Mouse (Mus musculus) forebrain, postnatal 0 days (tissue): ENCODE results near the gene Mia2. TPM values are rescaled to one million over a fixed set of nuclear protein-coding genes. Genes with fewer than 3 reads are reported as not detected.

Experiments used
- ATAC-seq: fragments of 200-750 bp; cut with Nextera tagmentation; 2 replicates; pipeline ENCODE4 v1.8.0; 2017; ENCODE audit warnings: mild to moderate bottlenecking, moderate library complexity
- DNase-seq: peaks from one replicate; pipeline ENCODE4 v3.0.0-alpha.2; 2015
- H3K27ac ChIP-seq: fragments of 300-500 bp; sonication (generic); 2 replicates; pipeline ENCODE4 v1.5.1; 2014; ENCODE audit warnings: low read depth, mild to moderate bottlenecking, antibody characterized with exemption, low read length, moderate library complexity, mixed read lengths
- H3K27me3 ChIP-seq: fragments of 300-500 bp; sonication (generic); 2 replicates; pipeline ENCODE4 v1.6.1; 2014; ENCODE audit warnings: mild to moderate bottlenecking, low read length, mixed read lengths; ENCODE audit not compliant: insufficient read depth
- H3K36me3 ChIP-seq: fragments of 300-500 bp; sonication (generic); 2 replicates; pipeline ENCODE4 v1.6.1; 2014; ENCODE audit warnings: mild to moderate bottlenecking, moderate library complexity; ENCODE audit not compliant: insufficient read depth
- H3K4me1 ChIP-seq: fragments of 300-500 bp; sonication (generic); 2 replicates; pipeline ENCODE4 v1.6.1; 2014; ENCODE audit warnings: antibody characterized with exemption; ENCODE audit not compliant: insufficient read depth
- H3K4me2 ChIP-seq: fragments of 300-500 bp; sonication (generic); 2 replicates; pipeline ENCODE4 v1.6.1; 2014; ENCODE audit warnings: low read depth, mild to moderate bottlenecking, moderate library complexity
- H3K4me3 ChIP-seq: fragments of 300-500 bp; sonication (generic); 2 replicates; pipeline ENCODE4 v1.5.1; 2014; ENCODE audit warnings: low read depth, low read length, mixed read lengths
- H3K9ac ChIP-seq: fragments of 300-500 bp; sonication (generic); 2 replicates; pipeline ENCODE4 v1.6.1; 2014; ENCODE audit warnings: mild to moderate bottlenecking
- H3K9me3 ChIP-seq: fragments of 300-500 bp; sonication (generic); 2 replicates; pipeline ENCODE4 v1.6.1; 2016; ENCODE audit warnings: low read length
- CTCF ChIP-seq: sonication (generic); IDR thresholded peaks from 2 replicates; pipeline ENCODE4 v1.5.1; 2016; ENCODE audit warnings: antibody characterized with exemption, control low read depth, low read depth
- WGBS: fragments of 180-500 bp; shearing (Covaris S2); extraction: QIAGEN DNeasy Blood & Tissue Kit; methylation state at CpG from one replicate; pipeline ENCODE4 v1.1.7; 2014; 5-methylcytosine and 5-hydroxymethylcytosine counted together
- polyA plus RNA-seq: library from polyadenylated mRNA; unstranded; fragments of >200 nt; fragmentation: Nextera tagmentation; extraction: Ambion mirVana; gene quantifications from 2 replicates; pipeline ENCODE4 v1.2.1, GENCODE M21; 2015
- total RNA-seq: library from RNA; depleted of rRNA; stranded (reverse); fragments of >200 nt; gene quantifications from 2 replicates; pipeline ENCODE4 v1.2.3, GENCODE M21; 2014

Gene Mia2
- total and polyA plus RNA-seq, 2 experiments from 2014 or later, result 26.9 to 29.6 TPM

GRCm38 (mm10) chr12:59129038-59129437 is 33.4 kb downstream of the Mia2 start:
- no peaks in the 10 kb centered on the region for H3K27me3 ChIP-seq
- 0 out of 2 replicates have a peak, but pooled peaks cover 11% of the 10 kb centered on the region for H3K4me1 ChIP-seq
- H3K36me3 ChIP-seq, result no peaks in the 10 kb centered on the region
- H3K4me3 ChIP-seq, result peak overlapping the region; percentile 91
- ATAC-seq (no peak), DNase-seq (peak; percentile 4)
- no peaks in the 10 kb centered on the region for H3K9me3 ChIP-seq
- no peak overlapping the region for H3K27ac ChIP-seq
- TF ChIP-seq CTCF, result no peak
- 37% methylated on average over 7 of the region's 7 CpGs for WGBS
- peak overlapping the region; percentile 82 for H3K4me2 ChIP-seq
- no peak overlapping the region for H3K9ac ChIP-seq

GRCm38 (mm10) chr12:59129592-59129991 is 34.0 kb downstream of the Mia2 start:
- Histone ChIP-seq H3K4me1 (0 out of 2 replicates have a peak, but pooled peaks cover 11% of the 10 kb centered on the region), H3K4me3 (peak overlapping the region; percentile 91), H3K9me3 (no peaks in the 10 kb centered on the region), H3K27ac (no peak overlapping the region), H3K27me3 (no peaks in the 10 kb centered on the region), H3K9ac (no peak overlapping the region), H3K36me3 (no peaks in the 10 kb centered on the region), H3K4me2 (peak overlapping the region; percentile 82)
- DNase-seq, result peak; percentile 75
- 6% methylated on average over 6 of the region's 6 CpGs for WGBS
- ATAC-seq, result peak; percentile 25; the same call in 1 of the 2 replicates
- peak; percentile 63 for TF ChIP-seq CTCF

GRCm38 (mm10) chr12:59130249-59130648 is 34.6 kb downstream of the Mia2 start:
- no peak for TF ChIP-seq CTCF
- DNase-seq, result peak; percentile 23
- ATAC-seq, result no peak
- no peak overlapping the region for H3K9ac ChIP-seq
- H3K27ac ChIP-seq, result no peak overlapping the region
- H3K4me1 ChIP-seq, result 0 out of 2 replicates have a peak, but pooled peaks cover 11% of the 10 kb centered on the region
- 3% methylated on average over 3 of the region's 3 CpGs for WGBS
- H3K27me3 ChIP-seq, result no peaks in the 10 kb centered on the region
- H3K4me3 ChIP-seq, result peak overlapping the region; percentile 91
- H3K36me3 ChIP-seq, result no peaks in the 10 kb centered on the region
- peak overlapping the region; percentile 82 for H3K4me2 ChIP-seq
- H3K9me3 ChIP-seq, result no peaks in the 10 kb centered on the region

- DNase-seq (peak; percentile 96), ATAC-seq (peak; percentile 97)
- WGBS, result under 1% methylated on average over 100 of the region's 100 CpGs
- peak overlapping the region; percentile 76 for H3K9ac ChIP-seq
- no peaks in the 10 kb centered on the region for H3K27me3 ChIP-seq
- H3K4me3 ChIP-seq, result peak overlapping the region; percentile 91
- TF ChIP-seq CTCF, result peak; percentile 49
- peak overlapping the region; percentile 82 for H3K4me2 ChIP-seq
- peak overlapping the region; percentile 85 for H3K27ac ChIP-seq
- H3K4me1 ChIP-seq, result 0 out of 2 replicates have a peak, but pooled peaks cover 11% of the 10 kb centered on the region
- H3K9me3 ChIP-seq, result no peaks in the 10 kb centered on the region
- no peaks in the 10 kb centered on the region for H3K36me3 ChIP-seq
Measured at GRCm38 (mm10) chr12:59130651-59131577, 35.3 kb downstream of the Mia2 start.

DNA sequence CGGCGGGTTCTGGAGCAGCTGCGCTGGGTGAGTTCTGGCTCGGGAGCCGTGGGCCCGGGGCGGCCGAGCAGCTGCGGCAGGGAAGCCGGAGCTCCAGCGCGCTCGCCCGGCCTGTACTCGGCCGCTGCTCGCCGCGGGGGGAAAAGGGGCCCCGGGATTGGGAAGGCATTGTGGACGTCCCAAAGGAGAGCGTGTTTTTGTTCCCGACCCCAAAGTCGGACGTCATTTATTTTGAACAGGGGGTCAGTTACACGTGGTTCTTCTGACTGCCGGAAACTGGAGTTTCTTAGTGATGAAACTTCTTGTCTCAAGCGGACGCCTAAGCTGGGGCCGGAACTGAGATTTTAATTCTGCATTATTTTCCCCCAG is 36.0 kb downstream of the Mia2 start:
- H3K27me3 ChIP-seq, result no peaks in the 10 kb centered on the region
- peak overlapping the region; percentile 85 for H3K27ac ChIP-seq
- H3K4me2 ChIP-seq, result peak overlapping the region; percentile 82
- peak overlapping the region; percentile 91 for H3K4me3 ChIP-seq
- 0% methylated on average over 30 of the region's 30 CpGs for WGBS
- TF ChIP-seq CTCF, result no peak
- 0 out of 2 replicates have a peak, but pooled peaks cover 11% of the 10 kb centered on the region for H3K4me1 ChIP-seq
- peak; percentile 53; the same call in 1 of the 2 replicates for ATAC-seq
- no peak for DNase-seq
- no peaks in the 10 kb centered on the region for H3K9me3 ChIP-seq
- H3K9ac ChIP-seq, result peak overlapping the region; percentile 76
- no peaks in the 10 kb centered on the region for H3K36me3 ChIP-seq

DNA sequence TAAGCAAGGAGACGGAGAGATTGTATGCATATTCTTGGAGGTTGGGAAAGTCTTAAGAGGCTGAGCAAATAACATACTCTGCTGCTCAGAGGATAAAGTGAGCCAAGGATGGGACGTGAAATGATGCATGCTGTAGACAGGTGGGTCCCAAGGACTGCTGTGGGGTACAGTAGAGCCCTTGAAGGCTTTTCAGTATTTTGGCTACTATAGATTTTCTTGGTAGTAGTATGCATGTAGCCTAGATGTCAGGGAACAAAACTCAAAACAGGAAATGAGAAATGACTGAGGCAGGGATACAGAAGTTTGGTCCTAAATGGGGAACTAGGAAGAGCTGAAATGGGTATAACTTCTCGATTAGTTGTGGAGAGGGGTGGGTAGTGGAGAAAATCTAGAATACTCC is 36.9 kb downstream of the Mia2 start:
- Histone ChIP-seq H3K9me3 (no peaks in the 10 kb centered on the region), H3K27me3 (no peaks in the 10 kb centered on the region), H3K27ac (no peak overlapping the region), H3K4me3 (peak overlapping the region; percentile 91), H3K4me1 (0 out of 2 replicates have a peak, but pooled peaks cover 11% of the 10 kb centered on the region), H3K9ac (no peak overlapping the region), H3K4me2 (peak overlapping the region; percentile 82), H3K36me3 (no peaks in the 10 kb centered on the region)
- 43% methylated on average over 3 of the region's 3 CpGs for WGBS
- DNase-seq (no peak), ATAC-seq (no peak)
- no peak for TF ChIP-seq CTCF

GRCm38 (mm10) chr12:59132940-59133339 is 37.3 kb downstream of the Mia2 start:
- ATAC-seq (no peak), DNase-seq (no peak)
- Histone ChIP-seq H3K27me3 (no peaks in the 10 kb centered on the region), H3K4me1 (0 out of 2 replicates have a peak, but pooled peaks cover 11% of the 10 kb centered on the region), H3K27ac (no peak overlapping the region), H3K9me3 (no peaks in the 10 kb centered on the region), H3K36me3 (0 out of 2 replicates have a peak, but pooled peaks cover 3% of the 10 kb centered on the region), H3K4me2 (no peak overlapping the region), H3K4me3 (no peak overlapping the region), H3K9ac (no peak overlapping the region)
- no peak for TF ChIP-seq CTCF
- 83% methylated on average over 7 of the region's 7 CpGs for WGBS
